Mouse (Mus musculus) heart, adult 2 months (tissue): ENCODE measurements around the gene Ltbp4. TPM values are rescaled to one million over a fixed set of nuclear protein-coding genes. Genes with fewer than 3 reads are reported as not detected.

Source experiments
- DNase-seq, 2 experiments: peaks; one replicate each; pipeline ENCODE4 v3.0.0; 2021
- H3K27ac ChIP-seq: fragments of 200-600 bp; 2 replicates; pipeline ENCODE4 v1.8.1; 2022
- H3K27me3 ChIP-seq: fragments of 200-500 bp; 2 replicates; pipeline ENCODE4 v1.6.1; 2012; ENCODE audit warnings: mild to moderate bottlenecking, low read length, inconsistent platforms, mixed read lengths; ENCODE audit not compliant: control insufficient read depth, insufficient read depth
- H3K36me3 ChIP-seq: fragments of 200-500 bp; 2 replicates; pipeline ENCODE4 v1.6.1; 2012; ENCODE audit warnings: low read length, inconsistent platforms; ENCODE audit not compliant: control insufficient read depth, insufficient read depth
- H3K4me1 ChIP-seq: fragments of 200-500 bp; 2 replicates; pipeline ENCODE4 v1.6.1; 2011; ENCODE audit warnings: low read length; ENCODE audit not compliant: control insufficient read depth, insufficient read depth
- H3K4me3 ChIP-seq: fragments of 200-600 bp; 2 replicates; pipeline ENCODE4 v1.8.1; 2022
- H3K79me2 ChIP-seq: fragments of 200-500 bp; replicated peaks from 2 replicates; pipeline ENCODE4 v1.6.1; 2012; ENCODE audit warnings: mild to moderate bottlenecking, inconsistent platforms, low read length, moderate library complexity, mixed read lengths; ENCODE audit not compliant: control insufficient read depth, insufficient read depth
- H3K9ac ChIP-seq: fragments of 200-500 bp; 2 replicates; pipeline ENCODE4 v1.6.1; 2012; ENCODE audit warnings: low read depth, mild to moderate bottlenecking, control low read depth, inconsistent platforms, low read length, mixed read lengths
- CTCF ChIP-seq: fragments of 200-600 bp; IDR thresholded peaks from 2 replicates; pipeline ENCODE4 v1.8.1; 2022; ENCODE audit warnings: antibody characterized with exemption, mild to moderate bottlenecking, moderate library complexity
- EP300 ChIP-seq: fragments of 200-500 bp; IDR thresholded peaks from 2 replicates; pipeline ENCODE4 v1.6.1; 2011; ENCODE audit warnings: low read depth, low read length, control low read depth; ENCODE audit not compliant: insufficient read depth
- POLR2A ChIP-seq: fragments of 200-500 bp; IDR thresholded peaks from 2 replicates; pipeline ENCODE4 v1.6.1; 2011; ENCODE audit warnings: mild to moderate bottlenecking, low read depth, low read length, control low read depth; ENCODE audit not compliant: insufficient read depth
- WGBS: fragments of 180-500 bp; shearing (Covaris S2); methylation state at CpG from one replicate; pipeline ENCODE4 v1.1.7; 2018; 5-methylcytosine and 5-hydroxymethylcytosine counted together
- intact Hi-C: fragments of 180-260 bp; cut with DNase I; formaldehyde crosslinking; loops from one replicate; pipeline ENCODE4 v1.15.1; 2025
- polyA plus RNA-seq: library from polyadenylated mRNA; depleted of rRNA; stranded (reverse); fragments of >200 nt; gene quantifications from 2 replicates; pipeline ENCODE4 v1.2.3, GENCODE M21; 2012
- total RNA-seq, 2 experiments: library from RNA; stranded (reverse); gene quantifications; 2 replicates each; pipeline ENCODE4 v1.2.3; 2021

Ltbp4 gene
- total and polyA plus RNA-seq, 3 experiments: 187 to 374 (median 221) TPM

- 0 out of 2 replicates have a peak overlapping the region, but pooled peaks have one; percentile 19 for H3K9ac ChIP-seq
- H3K79me2 ChIP-seq: no peaks in the 10 kb centered on the region
- H3K4me3 ChIP-seq: no peak overlapping the region
- H3K27me3 ChIP-seq: peaks cover 11% of the 10 kb centered on the region; the same call in 1 of the 2 replicates
- no peaks in the 10 kb centered on the region for H3K36me3 ChIP-seq
- H3K27ac ChIP-seq: peak overlapping the region; percentile 55
- WGBS: 2% methylated on average over 47 of the region's 47 CpGs
- peaks cover 2% of the 10 kb centered on the region; the same call in 1 of the 2 replicates for H3K4me1 ChIP-seq
- DNase-seq: peak; percentile 89 to 94
- intact Hi-C loops: loop anchor here (1.0 to 5.0 kb wide), 6 partner anchors 25 to 351 kb away; partner anchors contain the start of genes Sertad3 and Zfp607b
- TF ChIP-seq EP300 (peak; percentile 90), POLR2A (no peak), CTCF (peak; percentile 100)
Measured at GRCm38 (mm10) chr7:27335928-27336823, 1.3 kb downstream of the Ltbp4 start.

GRCm38 (mm10) chr7:27335011-27335720, 2.3 kb downstream of the Ltbp4 start:
- no peaks in the 10 kb centered on the region for H3K36me3 ChIP-seq
- peak in 1 of 2 experiments; percentile 39 for DNase-seq
- 39% methylated on average over 15 of the region's 15 CpGs for WGBS
- TF ChIP-seq CTCF (no peak), EP300 (no peak)
- peak overlapping the region; percentile 37 for H3K9ac ChIP-seq
- no peak overlapping the region for H3K4me3 ChIP-seq
- no peaks in the 10 kb centered on the region for H3K79me2 ChIP-seq
- H3K4me1 ChIP-seq: peaks cover 4% of the 10 kb centered on the region
- intact Hi-C loops: loop anchor here (5.0 kb wide), 2 partner anchors 137 to 352 kb away; partner anchors contain the start of genes Sertad3 and Zfp607b
- H3K27ac ChIP-seq: peak overlapping the region; percentile 96
- peaks cover 11% of the 10 kb centered on the region; the same call in 1 of the 2 replicates for H3K27me3 ChIP-seq

GRCm38 (mm10) chr7:27334405-27334911, 3.0 kb downstream of the Ltbp4 start:
- peaks cover 9% of the 10 kb centered on the region for H3K4me1 ChIP-seq
- no peaks in the 10 kb centered on the region for H3K79me2 ChIP-seq
- H3K27me3 ChIP-seq: peaks cover 12% of the 10 kb centered on the region; the same call in 1 of the 2 replicates
- H3K4me3 ChIP-seq: peak overlapping the region; percentile 43
- intact Hi-C loops: loop anchor here (5.0 kb wide), 3 partner anchors 42 to 258 kb away; partner anchors contain the start of gene Akt2
- under 1% methylated on average over 31 of the region's 32 CpGs for whole genome bisulfite sequencing
- DNase-seq: peak; percentile 84 to 88
- peak overlapping the region; percentile 96 for H3K27ac ChIP-seq
- peak overlapping the region; percentile 51 for H3K9ac ChIP-seq
- TF ChIP-seq CTCF: peak; percentile 67
- peak; percentile 45; the same call in 1 of the 2 replicates for TF ChIP-seq EP300
- peak; percentile 54 for TF ChIP-seq POLR2A
- H3K36me3 ChIP-seq: no peaks in the 10 kb centered on the region

GRCm38 (mm10) chr7:27333316-27333941, 4.1 kb downstream of the Ltbp4 start:
- intact Hi-C loops: loop anchor here (5.0 kb wide), 3 partner anchors 41 to 259 kb away; partner anchors contain the start of gene Akt2
- Histone ChIP-seq H3K27ac (peak overlapping the region; percentile 96), H3K9ac (peak overlapping the region; percentile 93), H3K79me2 (no peaks in the 10 kb centered on the region), H3K27me3 (peaks cover 10% of the 10 kb centered on the region; the same call in 1 of the 2 replicates), H3K4me1 (peaks cover 14% of the 10 kb centered on the region), H3K36me3 (peaks cover 6% of the 10 kb centered on the region), H3K4me3 (peak overlapping the region; percentile 78)
- WGBS: under 1% methylated on average over 46 of the region's 77 CpGs
- DNase-seq: peak; percentile 73 to 80
- TF ChIP-seq EP300 (no peak), POLR2A (peak; percentile 35; the same call in 1 of the 2 replicates), CTCF (peak; percentile 23)
